Mouse (Mus musculus): ENCODE results near the gene Fam178b. TPM values are rescaled to one million over a fixed set of nuclear protein-coding genes. Genes with fewer than 3 reads are reported as not detected.

Gene Fam178b
- total and polyA plus RNA-seq, 2 experiments from 2014 or later, result not detected

DNA sequence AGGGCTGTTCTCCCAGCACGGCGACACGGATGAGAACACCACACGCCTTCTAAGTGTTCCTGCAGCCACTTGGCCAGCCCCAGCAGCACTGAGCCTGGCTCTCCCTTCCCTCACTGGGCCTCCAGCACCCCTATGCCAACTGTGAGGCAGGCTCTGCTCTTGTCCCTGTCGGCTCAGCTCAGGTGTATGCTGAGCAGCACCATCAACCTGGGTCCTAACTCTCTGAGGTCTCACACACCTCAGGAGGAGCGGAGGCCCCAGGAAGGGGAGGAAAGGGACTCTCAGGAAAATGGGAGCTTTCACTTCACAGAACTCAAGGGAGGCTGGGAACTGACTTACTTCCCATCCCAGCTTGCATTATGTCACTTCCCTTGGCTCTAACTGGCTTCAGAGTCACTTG lies 70.6 kb downstream of the Fam178b start:
- Histone ChIP-seq H3K9me3 (ENCODE audit: low read length) (no peaks in the 10 kb centered on the region), H3K4me1 (ENCODE audit: insufficient read depth) (peaks cover 3% of the 10 kb centered on the region; the same call in 1 of the 2 replicates), H3K9ac (no peak overlapping the region), H3K4me3 (ENCODE audit: low read depth, low read length) (no peak overlapping the region), H3K36me3 (ENCODE audit: insufficient read depth) (no peaks in the 10 kb centered on the region), H3K27ac (ENCODE audit: low read depth, low read length) (no peak overlapping the region), H3K27me3 (ENCODE audit: insufficient read depth, low read length) (no peaks in the 10 kb centered on the region), H3K4me2 (ENCODE audit: low read depth) (no peak overlapping the region)
- 72% methylated on average over 6 of the region's 6 CpGs for WGBS
- no peak for TF ChIP-seq CTCF (IDR thresholded peaks at IDR 0.05; ENCODE audit: low read depth)
- DNase-seq (no peak), ATAC-seq (0 out of 2 replicates have a peak, but pooled peaks have one; percentile 4)

DNA sequence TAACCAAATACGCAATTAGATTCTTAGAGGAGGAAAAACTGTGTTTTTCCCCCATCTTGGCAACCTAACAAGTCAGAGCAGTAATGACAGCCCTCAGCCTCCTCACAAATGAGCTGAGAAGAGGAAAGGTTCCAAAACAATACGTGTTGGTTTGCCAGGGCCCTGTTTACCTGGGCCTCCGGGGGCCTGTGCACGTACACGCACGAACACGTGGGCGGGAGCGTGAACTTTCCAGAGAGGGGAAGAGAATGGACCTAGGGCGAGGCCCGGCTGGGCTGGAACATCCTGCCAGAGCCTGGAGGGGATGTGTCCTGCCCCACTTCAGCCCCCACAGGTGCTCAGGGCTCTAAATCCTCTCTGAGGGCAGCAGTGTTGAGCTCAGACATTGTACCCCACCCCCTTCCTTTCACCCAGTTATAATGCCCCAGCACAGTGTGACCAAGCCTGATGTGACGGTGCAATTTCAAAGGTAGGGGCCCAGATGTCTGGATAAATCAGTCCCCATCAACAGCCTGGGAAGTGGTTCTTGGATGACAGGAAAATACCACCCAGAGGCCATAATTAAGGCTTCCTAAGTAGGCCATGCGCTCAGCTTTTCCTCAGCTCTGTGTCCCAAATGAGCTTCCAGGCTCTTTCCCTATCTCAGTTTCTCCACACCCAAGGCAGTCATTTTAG lies 71.4 kb downstream of the Fam178b start:
- H3K9ac ChIP-seq, result no peak overlapping the region
- H3K4me1 ChIP-seq (ENCODE audit: insufficient read depth), result peaks cover 8% of the 10 kb centered on the region
- H3K27ac ChIP-seq (ENCODE audit: low read depth, low read length), result no peak overlapping the region
- TF ChIP-seq CTCF (IDR thresholded peaks at IDR 0.05; ENCODE audit: low read depth), result no peak
- H3K36me3 ChIP-seq (ENCODE audit: insufficient read depth), result no peaks in the 10 kb centered on the region
- WGBS, result 64% methylated on average over 13 of the region's 13 CpGs
- DNase-seq, result no peak
- H3K27me3 ChIP-seq (ENCODE audit: insufficient read depth, low read length), result no peaks in the 10 kb centered on the region
- no peak for ATAC-seq
- H3K4me3 ChIP-seq (ENCODE audit: low read depth, low read length), result no peak overlapping the region
- H3K9me3 ChIP-seq (ENCODE audit: low read length), result no peaks in the 10 kb centered on the region
- H3K4me2 ChIP-seq (ENCODE audit: low read depth), result no peak overlapping the region

DNA sequence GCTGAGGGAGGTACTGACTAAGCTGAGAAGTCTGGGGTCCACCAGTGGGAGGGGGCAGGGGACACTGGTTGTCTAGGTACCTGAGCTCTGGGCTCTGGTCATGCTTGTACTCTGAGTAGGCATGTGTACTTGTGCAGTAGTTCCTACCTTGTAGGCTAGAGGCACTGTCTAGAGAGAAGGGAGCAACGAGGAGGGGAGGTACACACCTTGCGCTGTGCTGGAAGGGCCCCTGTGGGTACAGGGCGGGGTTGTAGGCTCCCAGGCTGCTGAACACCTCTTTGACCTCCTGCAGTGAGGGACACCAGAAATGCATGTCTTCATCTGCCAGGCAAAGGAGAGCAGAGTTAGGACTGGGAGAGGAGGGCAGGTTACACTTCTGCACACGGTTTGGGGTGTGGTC lies 74.8 kb downstream of the Fam178b start:
- no peak for ATAC-seq
- Histone ChIP-seq H3K27me3 (ENCODE audit: insufficient read depth, low read length) (no peaks in the 10 kb centered on the region), H3K4me3 (ENCODE audit: low read depth, low read length) (no peak overlapping the region), H3K4me2 (ENCODE audit: low read depth) (no peak overlapping the region), H3K9me3 (ENCODE audit: low read length) (no peaks in the 10 kb centered on the region), H3K9ac (no peak overlapping the region), H3K4me1 (ENCODE audit: insufficient read depth) (peaks cover 16% of the 10 kb centered on the region), H3K36me3 (ENCODE audit: insufficient read depth) (no peaks in the 10 kb centered on the region), H3K27ac (ENCODE audit: low read depth, low read length) (no peak overlapping the region)
- TF ChIP-seq CTCF (IDR thresholded peaks at IDR 0.05; ENCODE audit: low read depth), result no peak
- no peak for DNase-seq
- 74% methylated on average over 4 of the region's 4 CpGs for WGBS

DNA sequence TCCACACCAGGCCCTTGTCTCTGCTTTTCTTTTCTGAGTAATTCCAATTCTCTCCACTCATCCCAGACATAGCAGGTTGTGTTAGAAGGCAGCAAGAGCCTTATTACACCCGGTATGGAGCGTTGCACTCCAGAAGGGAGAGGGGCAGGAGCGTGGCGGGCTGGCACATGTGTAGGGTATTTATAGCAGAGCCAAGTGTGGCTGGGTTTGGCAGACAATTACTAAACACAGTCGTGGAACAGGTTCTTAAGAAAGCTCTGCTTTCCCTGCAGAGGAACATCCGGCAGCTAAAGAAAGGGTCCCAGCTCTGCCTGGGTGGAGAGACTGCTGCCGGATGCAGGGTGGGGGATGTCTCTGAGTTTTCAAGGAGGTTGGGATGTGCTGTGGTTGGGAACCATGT lies 76.0 kb downstream of the Fam178b start:
- DNase-seq, result peak; percentile 72

DNA sequence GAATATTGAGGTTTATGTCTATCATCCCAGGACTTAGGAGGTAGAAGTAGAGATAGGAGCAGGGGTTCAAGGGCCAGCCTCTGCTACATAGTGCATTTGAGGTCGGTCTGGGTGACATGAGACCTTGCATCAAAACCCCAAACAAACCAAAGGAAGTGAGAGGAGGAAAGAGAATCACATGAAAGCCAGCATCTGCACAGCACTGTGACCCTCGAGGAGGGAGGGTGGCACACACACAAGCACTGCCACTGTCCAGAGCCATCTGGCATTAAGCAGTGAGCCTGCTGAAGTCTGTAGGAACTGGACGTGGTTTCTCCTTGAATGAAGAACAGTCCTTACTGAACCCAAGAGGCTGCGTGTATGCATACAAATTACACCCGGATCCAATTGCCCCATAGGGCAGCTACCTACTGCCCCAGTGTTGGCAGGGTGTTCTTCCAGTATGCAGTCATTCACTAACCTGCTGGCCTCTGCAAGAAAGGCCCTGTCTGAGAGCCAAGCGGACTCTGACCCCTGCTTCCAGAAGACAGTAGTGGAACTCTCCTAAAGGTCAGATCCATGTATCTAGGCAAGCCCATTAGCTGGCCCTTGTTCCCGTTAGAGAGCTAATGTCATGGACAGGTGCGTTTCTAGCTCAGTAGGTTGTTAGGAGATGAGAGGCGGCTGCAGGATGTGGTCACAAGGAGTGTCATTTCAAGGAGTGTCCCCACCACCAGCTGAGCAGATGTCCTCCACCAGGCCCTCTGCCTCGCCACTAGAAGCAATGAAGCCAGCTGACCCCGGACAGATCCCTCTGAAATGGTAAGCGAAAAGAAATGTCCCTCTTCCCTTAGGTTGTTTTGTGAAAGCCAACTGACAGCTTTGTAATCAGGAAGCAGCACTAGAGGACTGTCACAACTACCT lies 78.5 kb downstream of the Fam178b start:
- Histone ChIP-seq H3K4me1 (ENCODE audit: insufficient read depth) (peaks cover 17% of the 10 kb centered on the region), H3K27ac (ENCODE audit: low read depth, low read length) (no peak overlapping the region), H3K36me3 (ENCODE audit: insufficient read depth) (no peaks in the 10 kb centered on the region), H3K9me3 (ENCODE audit: low read length) (no peaks in the 10 kb centered on the region), H3K9ac (no peak overlapping the region), H3K4me3 (ENCODE audit: low read depth, low read length) (no peak overlapping the region), H3K27me3 (ENCODE audit: insufficient read depth, low read length) (no peaks in the 10 kb centered on the region), H3K4me2 (ENCODE audit: low read depth) (no peak overlapping the region)
- no peak for ATAC-seq
- no peak for TF ChIP-seq CTCF (IDR thresholded peaks at IDR 0.05; ENCODE audit: low read depth)
- 80% methylated on average over 12 of the region's 12 CpGs for WGBS
- DNase-seq, result no peak

More for the DNA sequence above, 76.0 kb downstream of the Fam178b start:
- H3K4me2 ChIP-seq (ENCODE audit: low read depth), result no peak overlapping the region
- ATAC-seq, result peak; percentile 84
- no peaks in the 10 kb centered on the region for H3K9me3 ChIP-seq (ENCODE audit: low read length)
- no peaks in the 10 kb centered on the region for H3K36me3 ChIP-seq (ENCODE audit: insufficient read depth)
- no peak overlapping the region for H3K9ac ChIP-seq
- peaks cover 20% of the 10 kb centered on the region for H3K4me1 ChIP-seq (ENCODE audit: insufficient read depth)
- 27% methylated on average over 7 of the region's 7 CpGs for WGBS
- no peak for TF ChIP-seq CTCF (IDR thresholded peaks at IDR 0.05; ENCODE audit: low read depth)
- no peaks in the 10 kb centered on the region for H3K27me3 ChIP-seq (ENCODE audit: insufficient read depth, low read length)
- H3K27ac ChIP-seq (ENCODE audit: low read depth, low read length), result 0 out of 2 replicates have a peak overlapping the region, but pooled peaks have one; percentile 62
- no peak overlapping the region for H3K4me3 ChIP-seq (ENCODE audit: low read depth, low read length)

DNA sequence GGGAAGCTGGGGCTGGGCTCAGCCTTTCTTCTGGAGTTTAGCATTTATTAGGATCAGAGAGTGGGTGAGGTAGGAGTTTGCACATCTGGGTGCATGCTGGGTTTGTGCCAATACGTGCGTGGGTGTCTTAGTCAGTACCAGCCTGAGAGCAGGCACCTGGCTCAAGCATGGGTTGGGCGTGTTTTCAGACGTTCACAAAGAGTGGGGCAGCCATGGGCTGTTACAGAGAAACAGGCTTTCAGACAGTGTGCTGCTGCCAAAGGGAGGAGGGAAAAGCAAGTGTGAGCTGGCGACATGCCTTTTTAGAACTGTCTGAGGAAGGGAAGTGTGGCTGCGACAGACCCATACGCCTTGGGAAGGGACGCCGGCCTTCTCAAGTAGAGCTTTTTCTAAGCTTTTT lies 79.6 kb downstream of the Fam178b start:
- Histone ChIP-seq H3K9ac (no peak overlapping the region), H3K27ac (ENCODE audit: low read depth, low read length) (peak overlapping the region; percentile 76), H3K27me3 (ENCODE audit: insufficient read depth, low read length) (no peaks in the 10 kb centered on the region), H3K4me2 (ENCODE audit: low read depth) (no peak overlapping the region), H3K4me3 (ENCODE audit: low read depth, low read length) (no peak overlapping the region), H3K36me3 (ENCODE audit: insufficient read depth) (no peaks in the 10 kb centered on the region), H3K9me3 (ENCODE audit: low read length) (no peaks in the 10 kb centered on the region), H3K4me1 (ENCODE audit: insufficient read depth) (peaks cover 17% of the 10 kb centered on the region)
- ATAC-seq (peak; percentile 84), DNase-seq (peak; percentile 84)
- 34% methylated on average over 9 of the region's 9 CpGs for WGBS
- no peak for TF ChIP-seq CTCF (IDR thresholded peaks at IDR 0.05; ENCODE audit: low read depth)

DNA sequence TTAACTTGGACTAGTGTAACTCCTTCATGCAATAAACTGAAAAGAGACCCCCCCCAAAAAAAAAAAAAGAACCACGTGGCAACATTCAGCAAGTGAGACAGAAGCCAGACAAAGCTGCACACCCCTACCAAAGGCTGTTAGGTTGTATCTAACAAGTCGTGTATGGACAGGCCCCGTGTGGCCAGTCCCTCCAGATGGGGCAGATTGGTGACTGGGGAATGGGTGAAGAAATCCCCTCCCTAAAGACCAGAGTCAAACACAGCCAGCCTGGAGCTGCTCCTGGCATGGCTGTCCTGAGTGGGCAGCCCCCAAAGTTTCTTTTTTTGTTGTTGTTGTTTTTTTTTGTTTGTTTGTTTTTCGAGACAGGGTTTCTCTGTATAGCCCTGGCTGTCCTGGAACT lies 80.7 kb downstream of the Fam178b start:
- Histone ChIP-seq H3K4me3 (ENCODE audit: low read depth, low read length) (no peak overlapping the region), H3K36me3 (ENCODE audit: insufficient read depth) (no peaks in the 10 kb centered on the region), H3K9me3 (ENCODE audit: low read length) (no peaks in the 10 kb centered on the region), H3K9ac (no peak overlapping the region), H3K27ac (ENCODE audit: low read depth, low read length) (no peak overlapping the region), H3K4me2 (ENCODE audit: low read depth) (no peak overlapping the region), H3K27me3 (ENCODE audit: insufficient read depth, low read length) (no peaks in the 10 kb centered on the region), H3K4me1 (ENCODE audit: insufficient read depth) (peaks cover 16% of the 10 kb centered on the region)
- no peak for DNase-seq
- TF ChIP-seq CTCF (IDR thresholded peaks at IDR 0.05; ENCODE audit: low read depth), result no peak
- ATAC-seq, result no peak
- 64% methylated on average over 4 of the region's 4 CpGs for WGBS

Data from forebrain, postnatal 0 days (tissue).